Mouse (Mus musculus) bone marrow, adult 2 months (tissue): Measurements from ENCODE around the gene Mcm7.

Experiments
- CTCF ChIP-seq: fragments of 200-500 bp; IDR thresholded peaks from 2 replicates; pipeline ENCODE4 v1.5.1; 2011; ENCODE audit warnings: low read length, control low read depth; ENCODE audit not compliant: control insufficient read depth, insufficient read depth
- POLR2A ChIP-seq: fragments of 200-500 bp; IDR thresholded peaks from 2 replicates; pipeline ENCODE4 v1.6.1; 2011; ENCODE audit warnings: low read depth, mild to moderate bottlenecking, control low read depth, low read length, borderline replicate concordance; ENCODE audit not compliant: control insufficient read depth

- no peak for TF ChIP-seq POLR2A
- no peak for TF ChIP-seq CTCF
Observed at GRCm38 (mm10) chr5:138202086-138202485, 29.9 kb upstream of the Mcm7 start.
